Mouse (Mus musculus) yolk sac, embryonic 10.5 days (tissue): ENCODE results near the gene Calb2.

Experiments used
- DNase-seq: peaks from one replicate; pipeline ENCODE4 v3.0.0-alpha.2; 2017; ENCODE audit warnings: low spot score

Calb2 gene

GRCm38 (mm10) chr8:110119715-110120114, 48.3 kb downstream of the Calb2 start:
- DNase-seq: no peak

- DNase-seq: no peak
These were observed 65.4 kb downstream of the Calb2 start, which contains the start of gene Gm17720 for GRCm38 (mm10) chr8:110102653-110103052. TSS of gene Gm17720 (minus strand) at chr8:110102753.

- no peak for DNase-seq
These were observed 66.3 kb downstream of the Calb2 start for GRCm38 (mm10) chr8:110101676-110102075.

- DNase-seq: no peak
These were observed 67.1 kb downstream of the Calb2 start, which contains the start of gene Gm21964 for GRCm38 (mm10) chr8:110100907-110101306. TSS of gene Gm21964 (plus strand) at chr8:110101207.

- DNase-seq: no peak
These were observed 76.1 kb downstream of the Calb2 start for GRCm38 (mm10) chr8:110091869-110092268.
